Mouse (Mus musculus) inflammation-experienced regulatory T-cells (primary cell): Measurements from ENCODE around the gene Fbxo47. TPM values are rescaled to one million over a fixed set of nuclear protein-coding genes. Genes with fewer than 3 reads are reported as not detected.

Experiments used
- polyA plus RNA-seq, 2 experiments: library from polyadenylated mRNA; unstranded; fragments of 100-300 nt; shearing (Covaris generic); gene quantifications; one replicate each; pipeline ENCODE4 v1.2.1; 2017

The Fbxo47 gene
- 1 to 10 TPM in 1 of 2 experiments, under 1 TPM in 1; 0.76 to 1.6 TPM for polyA plus RNA-seq

GRCm38 (mm10) chr11:97883918-97884600 lies at the start of gene Fbxo47:
Fbxo47 (minus strand) TSS chr11:97884154.

GRCm38 (mm10) chr11:97840539-97840954 lies 43.4 kb downstream of the Fbxo47 start, which contains the start of gene B230217C12Rik:
B230217C12Rik (plus strand) TSS chr11:97840780.

Other genes starting within 250 kb of the Fbxo47 start
- 10 to 100 TPM; 10.0 to 13.1 TPM for gene Mllt6, start 220.7 kb downstream of the Fbxo47 start, polyA plus RNA-seq
- 10 to 100 TPM; 66.8 to 70.0 TPM for gene Cisd3, start 198.3 kb downstream of the Fbxo47 start, polyA plus RNA-seq
- 1 to 10 TPM; 2.3 to 2.8 TPM for gene Pcgf2, start 183.7 kb downstream of the Fbxo47 start, polyA plus RNA-seq
- 100 to 1,000 TPM; 383 to 412 TPM for gene Psmb3, start 180.8 kb downstream of the Fbxo47 start, polyA plus RNA-seq
- 1 to 10 TPM; 2.4 to 2.9 TPM for gene Pip4k2b, start 139.4 kb downstream of the Fbxo47 start, polyA plus RNA-seq
- 10 to 100 TPM; 26.5 to 31.5 TPM for gene Cwc25, start 117.6 kb downstream of the Fbxo47 start, polyA plus RNA-seq
- not detected for gene 1700001P01Rik, start 108.2 kb downstream of the Fbxo47 start, polyA plus RNA-seq
- 100 to 1,000 TPM; 323 to 371 TPM for gene Rpl23, start 101.7 kb downstream of the Fbxo47 start, polyA plus RNA-seq
- gene Lasp1, start 85.2 kb downstream of the Fbxo47 start, polyA plus RNA-seq: 100 to 1,000 TPM; 175 to 203 TPM
- 1 to 10 TPM in 1 of 2 experiments, under 1 TPM in 1; 0.91 to 1.3 TPM for gene B230217C12Rik, start 43.4 kb downstream of the Fbxo47 start, polyA plus RNA-seq
- 1 to 10 TPM; 2.5 to 2.8 TPM for gene Plxdc1, start 102.3 kb upstream of the Fbxo47 start, polyA plus RNA-seq
- 10 to 100 TPM; 61.8 to 75.6 TPM for gene Arl5c, start 112.0 kb upstream of the Fbxo47 start, polyA plus RNA-seq
- gene Cacnb1, start 138.9 kb upstream of the Fbxo47 start, polyA plus RNA-seq: 10 to 100 TPM; 14.4 to 17.8 TPM
- 1,000 to 10,000 TPM; 1,296 to 1,506 TPM for gene Rpl19, start 142.6 kb upstream of the Fbxo47 start, polyA plus RNA-seq
- under 1 TPM in 1 of 2 experiments, not detected in 1; 0.48 TPM for gene Stac2, start 169.3 kb upstream of the Fbxo47 start, polyA plus RNA-seq